Mouse (Mus musculus) heart, postnatal 0 days (tissue): ENCODE measurements around the gene Cited1.

Source experiments
- CTCF ChIP-seq: IDR thresholded peaks from 2 replicates; pipeline ENCODE4 v1.5.1; 2016; ENCODE audit warnings: antibody characterized with exemption, control low read depth, low read depth
- EP300 ChIP-seq: IDR thresholded peaks from 2 replicates; pipeline ENCODE4 v1.6.1; 2016; ENCODE audit warnings: antibody characterized with exemption, low read depth

GRCm38 (mm10) chrX:102250891-102251170, 1.1 kb downstream of the Cited1 start:
- no peak for TF ChIP-seq CTCF
- TF ChIP-seq EP300: no peak
